8 mouse cellular contexts compared by ENCODE assay signal in genomic region chr7:25322058-25322484, GRCm38 (mm10). TPM values are rescaled to one million over a fixed set of nuclear protein-coding genes. Genes with fewer than 3 reads are reported as not detected.
DNase-seq lines count a peak whose midpoint lies in the region; ATAC-seq and TF ChIP-seq lines count a peak whose summit lies in the region.

No protein-coding gene starts in this region.

- peak; percentile 92 for ATAC-seq in limb, embryonic 13.5 days (ENCODE audit: low FRiP score, low read depth)

- no peaks in the 10 kb centered on the region for H3K9me3 ChIP-seq in ES-E14 (ENCODE audit: control insufficient read depth, insufficient read depth, low read depth, low read length)
- H3K9me3 ChIP-seq in limb, embryonic 13.5 days = no peaks in the 10 kb centered on the region

- H3K4me2 ChIP-seq in limb, embryonic 13.5 days (replicated peaks) = peak overlapping the region; percentile 54

- peak overlapping the region; percentile 11 to 31; a peak in 2 of 4 replicates for H3K4me3 ChIP-seq in ES-E14 (ENCODE audit: insufficient read depth in 1 of 2, low read depth in 1 of 2, low read length in 2 of 2, poor library complexity in 1 of 2, severe bottlenecking in 1 of 2)
- peak overlapping the region; percentile 29 for H3K4me3 ChIP-seq in limb, embryonic 13.5 days

- H3K9ac ChIP-seq in ES-E14 (ENCODE audit: insufficient read depth, low read depth, low read length, poor library complexity, severe bottlenecking) = peak overlapping the region; percentile 17; the same call in 1 of the 2 replicates
- H3K9ac ChIP-seq in limb, embryonic 13.5 days = peak overlapping the region; percentile 53

- peak overlapping the region; percentile 84; the same call in 1 of the 2 replicates for H3K27ac ChIP-seq in ES-E14 (ENCODE audit: insufficient read depth, low read depth, low read length, poor library complexity, severe bottlenecking)
- H3K27ac ChIP-seq in limb, embryonic 13.5 days = peak overlapping the region; percentile 94

- H3K36me3 ChIP-seq in ES-E14 (ENCODE audit: control insufficient read depth, insufficient read depth, low read length, poor library complexity, severe bottlenecking) = 0 out of 2 replicates have a peak, but pooled peaks cover 2% of the 10 kb centered on the region
- peaks cover 11% of the 10 kb centered on the region for H3K36me3 ChIP-seq in limb, embryonic 13.5 days

- 4% methylated on average over 6 of the region's 6 CpGs for WGBS in limb, embryonic 13.5 days

- in situ Hi-C loops in ES-E14 (cut with MboI; ENCODE audit: low sequenced_read_pairs in 2 of 2, unreplicated experiment in 2 of 2) = no loop called here

- no peaks in the 10 kb centered on the region for H3K27me3 ChIP-seq in limb, embryonic 13.5 days

- peak; percentile 84 for DNase-seq in 3T3-L1 (ENCODE audit: low read depth, low spot score)
- peak; percentile 66 for DNase-seq in ES-E14 (ENCODE audit: low read depth, low spot score)
- DNase-seq in forelimb bud, embryonic 11.5 days (ENCODE audit: low read depth, low spot score) = peak; percentile 90
- DNase-seq in retina, postnatal 1 day = peak; percentile 48
- DNase-seq in thymus, postnatal 10 days (ENCODE audit: low spot score in 2 of 2) = no peak
- no peak for DNase-seq in c-Kit-positive CD71-positive TER-119-positive erythroid progenitor cells, embryonic 14.5 days (ENCODE audit: low spot score)
- no peak for DNase-seq in urinary bladder, postnatal 25 days (ENCODE audit: low spot score)

- H3K4me1 ChIP-seq in ES-E14 (ENCODE audit: control insufficient read depth in 2 of 2, insufficient read depth in 2 of 2, low read length in 2 of 2, poor library complexity in 1 of 2) = peaks cover 5 to 11% of the 10 kb centered on the region in 2 experiments
- H3K4me1 ChIP-seq in limb, embryonic 13.5 days = peaks cover 42% of the 10 kb centered on the region

TF ChIP-seq in ES-E14, 5 proteins besides CTCF, POLR2A, EP300 and RAD21:
- TF ChIP-seq MAFK (IDR thresholded peaks at IDR 0.05; ENCODE audit: insufficient read depth, low read depth, low read length) = no peak
- no peak for TF ChIP-seq HCFC1 (IDR thresholded peaks at IDR 0.05; ENCODE audit: borderline replicate concordance, insufficient read depth, low read length)

RNA-seq across cellular contexts. Expression of gene Megf8, which starts 5.1 kb away (rescaled TPM):
- total RNA-seq in ES-E14 (2012; rRNA removed) = 47.5 and 69.9 TPM in 2 replicates
- polyA plus RNA-seq in limb, embryonic 13.5 days (2015; fragmentation: Nextera tagmentation; extraction: Ambion mirVana) = 18.1 and 19.5 TPM in 2 replicates

RNA-seq across cellular contexts. Expression of gene Tmem145, which starts 16.2 kb away (rescaled TPM):
- total RNA-seq in ES-E14 (2012; rRNA removed) = 1.2 and 1.7 TPM in 2 replicates
- polyA plus RNA-seq in limb, embryonic 13.5 days (2015; fragmentation: Nextera tagmentation; extraction: Ambion mirVana) = 1.5 and 1.9 TPM in 2 replicates

RNA-seq across cellular contexts. Expression of gene Prr19, which starts 20.9 kb away (rescaled TPM):
- total RNA-seq in ES-E14 (2012; rRNA removed) = 4.3 and 5.7 TPM in 2 replicates
- polyA plus RNA-seq in limb, embryonic 13.5 days (2015; fragmentation: Nextera tagmentation; extraction: Ambion mirVana) = 0.91 and 1.1 TPM in 2 replicates

RNA-seq across cellular contexts. Expression of gene Pafah1b3, which starts 24.3 kb away (rescaled TPM):
- 76.5 and 83.2 TPM in 2 replicates for total RNA-seq in ES-E14 (2012; rRNA removed)
- 281 and 307 TPM in 2 replicates for polyA plus RNA-seq in limb, embryonic 13.5 days (2015; fragmentation: Nextera tagmentation; extraction: Ambion mirVana)

RNA-seq across cellular contexts. Expression of gene Cnfn, which starts 47.5 kb away (rescaled TPM):
- not detected in 2 replicates for total RNA-seq in ES-E14 (2012; rRNA removed)
- polyA plus RNA-seq in limb, embryonic 13.5 days (2015; fragmentation: Nextera tagmentation; extraction: Ambion mirVana) = 0.92 TPM in 1 of 2 replicates, not detected in the other

Comparison
In these comparisons a context has a peak if more than half of its experiments do, and no peak if none do; other contexts are left out.
1. DNase-seq: peak in 3T3-L1 (single experiment), ES-E14 (single experiment), forelimb bud, embryonic 11.5 days (single experiment) and retina, postnatal 1 day (single experiment); none in thymus, postnatal 10 days (0 of 2), c-Kit-positive CD71-positive TER-119-positive erythroid progenitor cells, embryonic 14.5 days (single experiment) and urinary bladder, postnatal 25 days (single experiment).